Mouse (Mus musculus): ENCODE data around the gene Olfr702.

Gene Olfr702

GRCm38 (mm10) chr7:106833793-106834192 is at the start of gene Olfr702:
TSS of gene Olfr702 (minus strand) at chr7:106833893.
- DNase-seq (ENCODE audit: extremely low spot score, low read depth, low spot score): no peak

GRCm38 (mm10) chr7:106876791-106877190 is 43.1 kb upstream of the Olfr702 start, which contains the start of gene Olfr705:
TSS of gene Olfr705 (minus strand) at chr7:106876891.
- no peak for DNase-seq (ENCODE audit: extremely low spot score, low read depth, low spot score)

- no peak for DNase-seq (ENCODE audit: extremely low spot score, low read depth, low spot score)
These were observed 29.2 kb upstream of the Olfr702 start, which contains the start of gene Olfr704 for GRCm38 (mm10) chr7:106862885-106863284. TSS of gene Olfr704 (plus strand) at chr7:106863185.

GRCm38 (mm10) chr7:106843060-106843459 is 9.4 kb upstream of the Olfr702 start, which contains the start of gene Olfr703:
TSS of gene Olfr703 (plus strand) at chr7:106843360.
- no peak for DNase-seq (ENCODE audit: extremely low spot score, low read depth, low spot score)

- DNase-seq (ENCODE audit: extremely low spot score, low read depth, low spot score): no peak
These were observed 15.3 kb downstream of the Olfr702 start for GRCm38 (mm10) chr7:106818414-106818813.

- DNase-seq (ENCODE audit: extremely low spot score, low read depth, low spot score): no peak
These were observed 17.9 kb downstream of the Olfr702 start for GRCm38 (mm10) chr7:106815775-106816174.

- DNase-seq (ENCODE audit: extremely low spot score, low read depth, low spot score): no peak
These were observed 19.9 kb downstream of the Olfr702 start, which contains the start of gene Olfr701 for GRCm38 (mm10) chr7:106813829-106814228. TSS of gene Olfr701 (plus strand) at chr7:106814129.

- DNase-seq (ENCODE audit: extremely low spot score, low read depth, low spot score): no peak
These were observed 25.0 kb downstream of the Olfr702 start, which contains the start of gene Olfr700 for GRCm38 (mm10) chr7:106808734-106809133. TSS of gene Olfr700 (minus strand) at chr7:106808834.

- no peak for DNase-seq (ENCODE audit: extremely low spot score, low read depth, low spot score)
These were observed 40.6 kb downstream of the Olfr702 start, which contains the start of gene Olfr699 for GRCm38 (mm10) chr7:106793098-106793497. TSS of gene Olfr699 (minus strand) at chr7:106793198.

- no peak for DNase-seq (ENCODE audit: extremely low spot score, low read depth, low spot score)
These were observed 45.4 kb downstream of the Olfr702 start for GRCm38 (mm10) chr7:106788330-106788729.
